Mouse (Mus musculus): ENCODE data around the gene Ifitm7. TPM values are rescaled to one million over a fixed set of nuclear protein-coding genes. Genes with fewer than 3 reads are reported as not detected.

The Ifitm7 gene
- polyA plus RNA-seq, 1 experiment = not detected

DNA sequence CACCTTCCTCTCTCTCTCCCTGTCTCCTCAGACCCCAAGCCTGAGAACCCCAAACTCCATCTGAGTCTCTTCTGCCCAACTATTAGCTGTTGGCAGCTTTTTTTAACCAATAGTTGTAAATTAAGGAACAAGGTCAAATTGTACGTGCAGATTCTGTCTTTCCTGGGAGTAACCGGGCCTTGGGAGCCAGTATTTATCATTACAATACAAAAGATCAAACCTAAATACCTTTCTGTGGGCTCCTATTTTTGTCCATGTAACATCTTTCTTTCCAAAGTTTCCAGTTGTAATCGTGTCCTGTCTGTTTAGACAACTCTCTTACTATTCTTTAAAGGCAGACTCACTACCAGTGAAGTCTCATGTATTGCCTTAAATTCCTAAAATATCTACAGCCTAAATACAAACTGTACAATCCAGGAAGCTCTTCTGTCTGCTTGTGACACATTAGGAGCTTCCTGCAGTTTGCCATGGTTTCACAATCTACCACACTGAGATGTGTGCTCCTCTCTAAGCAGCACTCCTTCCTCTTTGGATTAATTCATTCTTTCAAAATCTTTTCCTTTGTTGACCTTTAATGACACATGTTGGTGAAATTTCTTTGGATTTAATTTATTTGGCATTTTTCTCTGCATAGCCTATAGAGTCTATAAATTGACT is 34.6 kb upstream of the Ifitm7 start:
- no peaks in the 10 kb centered on the region for H3K36me3 ChIP-seq (ENCODE audit: control insufficient read depth, insufficient read depth, low read length)
- 86% methylated on average over 3 of the region's 3 CpGs for whole genome bisulfite sequencing
- TF ChIP-seq CTCF (IDR thresholded peaks at IDR 0.05; ENCODE audit: borderline replicate concordance, control insufficient read depth, extremely low read depth, insufficient read depth, low read length, poor library complexity) (no peak), POLR2A (IDR thresholded peaks at IDR 0.05; ENCODE audit: control insufficient read depth, extremely low read depth, insufficient read depth, low read length, poor library complexity) (no peak)
- H3K27me3 ChIP-seq (ENCODE audit: control insufficient read depth, insufficient read depth, low read length) = no peaks in the 10 kb centered on the region
- H3K4me3 ChIP-seq (ENCODE audit: control insufficient read depth, insufficient read depth, low read length) = no peak overlapping the region
- no peak overlapping the region for H3K27ac ChIP-seq (ENCODE audit: control insufficient read depth, insufficient read depth, low read length)
- DNase-seq = no peak
- no peaks in the 10 kb centered on the region for H3K4me1 ChIP-seq (replicated peaks; ENCODE audit: control insufficient read depth, insufficient read depth, low read length)

DNA sequence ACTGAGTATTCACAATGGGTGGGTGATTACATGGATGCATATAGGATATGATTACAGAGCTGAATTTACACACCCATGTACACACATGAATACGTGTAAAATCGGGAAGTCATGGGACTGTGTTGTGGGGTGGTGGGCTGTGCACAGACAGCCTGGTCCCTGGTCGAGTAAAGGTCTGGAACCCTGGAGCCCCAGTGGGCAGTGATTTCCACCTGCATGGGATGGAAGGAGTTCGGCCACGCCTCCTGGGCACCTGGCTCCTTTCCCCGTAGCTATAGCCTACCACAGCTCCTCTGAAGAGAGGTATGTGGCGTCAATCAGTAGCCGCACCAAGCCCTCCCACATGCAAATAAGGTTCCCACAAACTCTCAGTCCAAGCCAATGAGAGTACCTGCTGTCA is 30.6 kb upstream of the Ifitm7 start:
- Histone ChIP-seq H3K27me3 (ENCODE audit: control insufficient read depth, insufficient read depth, low read length) (no peaks in the 10 kb centered on the region), H3K4me3 (ENCODE audit: control insufficient read depth, insufficient read depth, low read length) (no peak overlapping the region), H3K27ac (ENCODE audit: control insufficient read depth, insufficient read depth, low read length) (no peak overlapping the region), H3K4me1 (replicated peaks; ENCODE audit: control insufficient read depth, insufficient read depth, low read length) (no peaks in the 10 kb centered on the region), H3K36me3 (ENCODE audit: control insufficient read depth, insufficient read depth, low read length) (no peaks in the 10 kb centered on the region)
- no peak for TF ChIP-seq CTCF (IDR thresholded peaks at IDR 0.05; ENCODE audit: borderline replicate concordance, control insufficient read depth, extremely low read depth, insufficient read depth, low read length, poor library complexity)
- no peak for TF ChIP-seq POLR2A (IDR thresholded peaks at IDR 0.05; ENCODE audit: control insufficient read depth, extremely low read depth, insufficient read depth, low read length, poor library complexity)
- 92% methylated on average over 8 of the region's 8 CpGs for WGBS
- no peak for DNase-seq

DNA sequence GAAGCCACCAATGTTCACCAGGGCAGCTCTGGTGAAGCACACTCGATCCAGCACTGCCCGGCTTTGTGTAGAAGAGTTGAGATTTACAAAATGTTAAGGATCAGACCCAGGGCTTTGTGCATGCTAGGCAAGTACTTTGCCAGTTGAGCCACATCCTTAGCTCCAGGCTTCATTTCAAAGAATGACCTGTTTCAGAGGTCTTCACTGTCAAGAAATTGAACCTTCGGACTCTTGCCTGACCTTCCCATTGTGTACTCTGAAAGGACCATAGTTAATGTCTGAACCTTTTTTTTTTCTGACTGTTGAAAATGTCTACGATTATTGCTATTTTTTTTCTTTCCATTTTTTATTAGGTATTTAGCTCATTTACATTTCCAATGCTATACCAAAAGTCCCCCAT is 23.3 kb upstream of the Ifitm7 start:
- H3K4me1 ChIP-seq (replicated peaks; ENCODE audit: control insufficient read depth, insufficient read depth, low read length) = no peaks in the 10 kb centered on the region
- WGBS = 96% methylated on average over 4 of the region's 4 CpGs
- H3K36me3 ChIP-seq (ENCODE audit: control insufficient read depth, insufficient read depth, low read length) = no peaks in the 10 kb centered on the region
- no peak for DNase-seq
- TF ChIP-seq POLR2A (IDR thresholded peaks at IDR 0.05; ENCODE audit: control insufficient read depth, extremely low read depth, insufficient read depth, low read length, poor library complexity) = no peak
- no peak for TF ChIP-seq CTCF (IDR thresholded peaks at IDR 0.05; ENCODE audit: borderline replicate concordance, control insufficient read depth, extremely low read depth, insufficient read depth, low read length, poor library complexity)
- no peaks in the 10 kb centered on the region for H3K27me3 ChIP-seq (ENCODE audit: control insufficient read depth, insufficient read depth, low read length)
- no peak overlapping the region for H3K4me3 ChIP-seq (ENCODE audit: control insufficient read depth, insufficient read depth, low read length)
- no peak overlapping the region for H3K27ac ChIP-seq (ENCODE audit: control insufficient read depth, insufficient read depth, low read length)

DNA sequence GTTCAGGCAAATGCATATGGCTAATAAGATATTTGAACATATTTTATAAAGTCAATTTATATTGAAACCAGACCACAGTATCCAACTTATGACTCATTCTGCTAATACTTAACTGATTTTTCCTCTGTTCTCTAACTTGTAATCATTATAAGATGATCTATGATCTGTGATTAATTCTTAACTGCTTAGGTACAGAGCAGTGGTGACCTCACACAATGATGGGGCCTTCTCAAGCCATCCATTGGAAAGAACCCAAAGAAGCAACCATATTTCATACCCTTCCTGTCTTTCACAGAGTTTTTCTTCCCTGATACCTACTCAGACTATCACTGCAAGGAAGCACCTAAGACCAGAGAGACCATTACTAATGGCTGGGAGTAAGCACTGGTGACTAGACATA is 22.0 kb upstream of the Ifitm7 start:
- Histone ChIP-seq H3K27ac (ENCODE audit: control insufficient read depth, insufficient read depth, low read length) (no peak overlapping the region), H3K36me3 (ENCODE audit: control insufficient read depth, insufficient read depth, low read length) (no peaks in the 10 kb centered on the region), H3K4me3 (ENCODE audit: control insufficient read depth, insufficient read depth, low read length) (no peak overlapping the region), H3K27me3 (ENCODE audit: control insufficient read depth, insufficient read depth, low read length) (no peaks in the 10 kb centered on the region), H3K4me1 (replicated peaks; ENCODE audit: control insufficient read depth, insufficient read depth, low read length) (no peaks in the 10 kb centered on the region)
- DNase-seq = no peak
- TF ChIP-seq POLR2A (IDR thresholded peaks at IDR 0.05; ENCODE audit: control insufficient read depth, extremely low read depth, insufficient read depth, low read length, poor library complexity) (no peak), CTCF (IDR thresholded peaks at IDR 0.05; ENCODE audit: borderline replicate concordance, control insufficient read depth, extremely low read depth, insufficient read depth, low read length, poor library complexity) (no peak)

DNA sequence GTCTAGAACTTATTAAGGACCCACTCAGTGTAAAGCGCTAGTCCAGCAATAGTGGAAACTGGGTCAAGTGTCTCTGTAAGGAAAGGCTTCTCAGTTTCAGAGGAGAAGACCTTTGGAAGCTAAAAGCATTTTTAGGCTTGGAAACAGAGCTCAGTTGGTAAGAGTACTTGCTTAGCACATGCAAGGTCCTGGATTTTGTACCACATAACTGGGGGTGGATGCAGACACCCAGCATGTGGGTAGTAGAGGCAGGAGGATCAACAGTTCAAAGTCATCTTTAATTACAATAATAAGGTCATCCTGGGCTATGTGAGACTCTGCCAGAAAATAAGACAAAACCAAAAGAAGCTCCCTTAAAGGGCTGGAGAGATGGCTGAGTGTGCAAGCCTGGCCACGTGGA is 21.4 kb upstream of the Ifitm7 start:
- no peaks in the 10 kb centered on the region for H3K27me3 ChIP-seq (ENCODE audit: control insufficient read depth, insufficient read depth, low read length)
- H3K4me3 ChIP-seq (ENCODE audit: control insufficient read depth, insufficient read depth, low read length) = no peak overlapping the region
- H3K36me3 ChIP-seq (ENCODE audit: control insufficient read depth, insufficient read depth, low read length) = no peaks in the 10 kb centered on the region
- no peak for DNase-seq
- WGBS = 75% methylated on average over 2 of the region's 2 CpGs
- TF ChIP-seq POLR2A (IDR thresholded peaks at IDR 0.05; ENCODE audit: control insufficient read depth, extremely low read depth, insufficient read depth, low read length, poor library complexity) = no peak
- TF ChIP-seq CTCF (IDR thresholded peaks at IDR 0.05; ENCODE audit: borderline replicate concordance, control insufficient read depth, extremely low read depth, insufficient read depth, low read length, poor library complexity) = no peak
- H3K27ac ChIP-seq (ENCODE audit: control insufficient read depth, insufficient read depth, low read length) = no peak overlapping the region
- no peaks in the 10 kb centered on the region for H3K4me1 ChIP-seq (replicated peaks; ENCODE audit: control insufficient read depth, insufficient read depth, low read length)

DNA sequence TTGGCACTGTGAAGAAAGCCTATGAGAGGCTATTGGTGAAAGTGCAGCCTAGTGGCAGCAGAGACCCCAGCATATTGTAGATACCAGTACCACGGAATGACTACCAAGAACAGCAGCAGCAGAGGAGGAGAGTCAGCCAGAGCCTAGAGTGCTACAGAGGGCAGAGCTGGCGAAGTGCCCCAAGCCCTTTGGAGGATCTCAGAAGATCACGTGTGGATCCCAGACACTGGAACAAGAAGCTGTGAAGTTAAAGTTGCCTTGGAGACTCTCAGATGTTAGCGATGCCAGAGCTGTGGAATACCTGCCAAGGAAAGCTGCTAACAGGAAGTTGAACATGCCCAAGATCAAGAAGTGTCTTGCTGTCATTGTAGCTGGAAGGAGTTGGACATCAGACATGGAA is 18.6 kb upstream of the Ifitm7 start:
- Histone ChIP-seq H3K27me3 (ENCODE audit: control insufficient read depth, insufficient read depth, low read length) (no peaks in the 10 kb centered on the region), H3K4me1 (replicated peaks; ENCODE audit: control insufficient read depth, insufficient read depth, low read length) (no peaks in the 10 kb centered on the region; the same call in 1 of the 2 replicates), H3K27ac (ENCODE audit: control insufficient read depth, insufficient read depth, low read length) (no peak overlapping the region), H3K4me3 (ENCODE audit: control insufficient read depth, insufficient read depth, low read length) (no peak overlapping the region), H3K36me3 (ENCODE audit: control insufficient read depth, insufficient read depth, low read length) (no peaks in the 10 kb centered on the region)
- WGBS = 92% methylated on average over 4 of the region's 4 CpGs
- no peak for DNase-seq
- TF ChIP-seq CTCF (IDR thresholded peaks at IDR 0.05; ENCODE audit: borderline replicate concordance, control insufficient read depth, extremely low read depth, insufficient read depth, low read length, poor library complexity) (no peak), POLR2A (IDR thresholded peaks at IDR 0.05; ENCODE audit: control insufficient read depth, extremely low read depth, insufficient read depth, low read length, poor library complexity) (no peak)

DNA sequence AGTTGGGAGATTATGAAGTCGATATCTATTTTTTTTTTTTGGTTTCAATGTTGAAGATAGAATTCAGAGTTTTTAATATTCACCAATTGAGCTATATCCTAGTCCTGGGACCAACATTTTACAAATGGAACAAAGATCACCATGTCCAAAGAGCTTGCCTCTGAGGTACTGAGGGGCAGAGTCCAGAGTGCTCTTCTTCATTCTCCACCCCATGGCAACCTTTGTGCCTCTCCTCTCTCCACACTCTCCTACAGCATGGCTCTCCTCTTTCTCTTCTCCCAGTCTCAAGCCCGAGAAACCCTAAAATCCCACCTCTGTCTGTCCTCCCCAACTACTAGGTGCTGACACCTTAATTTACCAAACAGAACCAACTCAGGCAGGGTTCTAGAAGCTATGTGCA is 18.0 kb upstream of the Ifitm7 start:
- no peaks in the 10 kb centered on the region; the same call in 1 of the 2 replicates for H3K4me1 ChIP-seq (replicated peaks; ENCODE audit: control insufficient read depth, insufficient read depth, low read length)
- WGBS = 90% methylated on average over 2 of the region's 2 CpGs
- DNase-seq = no peak
- no peak overlapping the region for H3K4me3 ChIP-seq (ENCODE audit: control insufficient read depth, insufficient read depth, low read length)
- TF ChIP-seq CTCF (IDR thresholded peaks at IDR 0.05; ENCODE audit: borderline replicate concordance, control insufficient read depth, extremely low read depth, insufficient read depth, low read length, poor library complexity) (no peak), POLR2A (IDR thresholded peaks at IDR 0.05; ENCODE audit: control insufficient read depth, extremely low read depth, insufficient read depth, low read length, poor library complexity) (no peak)
- no peaks in the 10 kb centered on the region for H3K27me3 ChIP-seq (ENCODE audit: control insufficient read depth, insufficient read depth, low read length)
- no peak overlapping the region for H3K27ac ChIP-seq (ENCODE audit: control insufficient read depth, insufficient read depth, low read length)
- no peaks in the 10 kb centered on the region for H3K36me3 ChIP-seq (ENCODE audit: control insufficient read depth, insufficient read depth, low read length)

Data from thymus, adult 2 months (tissue).